In the genomic region with DNA sequence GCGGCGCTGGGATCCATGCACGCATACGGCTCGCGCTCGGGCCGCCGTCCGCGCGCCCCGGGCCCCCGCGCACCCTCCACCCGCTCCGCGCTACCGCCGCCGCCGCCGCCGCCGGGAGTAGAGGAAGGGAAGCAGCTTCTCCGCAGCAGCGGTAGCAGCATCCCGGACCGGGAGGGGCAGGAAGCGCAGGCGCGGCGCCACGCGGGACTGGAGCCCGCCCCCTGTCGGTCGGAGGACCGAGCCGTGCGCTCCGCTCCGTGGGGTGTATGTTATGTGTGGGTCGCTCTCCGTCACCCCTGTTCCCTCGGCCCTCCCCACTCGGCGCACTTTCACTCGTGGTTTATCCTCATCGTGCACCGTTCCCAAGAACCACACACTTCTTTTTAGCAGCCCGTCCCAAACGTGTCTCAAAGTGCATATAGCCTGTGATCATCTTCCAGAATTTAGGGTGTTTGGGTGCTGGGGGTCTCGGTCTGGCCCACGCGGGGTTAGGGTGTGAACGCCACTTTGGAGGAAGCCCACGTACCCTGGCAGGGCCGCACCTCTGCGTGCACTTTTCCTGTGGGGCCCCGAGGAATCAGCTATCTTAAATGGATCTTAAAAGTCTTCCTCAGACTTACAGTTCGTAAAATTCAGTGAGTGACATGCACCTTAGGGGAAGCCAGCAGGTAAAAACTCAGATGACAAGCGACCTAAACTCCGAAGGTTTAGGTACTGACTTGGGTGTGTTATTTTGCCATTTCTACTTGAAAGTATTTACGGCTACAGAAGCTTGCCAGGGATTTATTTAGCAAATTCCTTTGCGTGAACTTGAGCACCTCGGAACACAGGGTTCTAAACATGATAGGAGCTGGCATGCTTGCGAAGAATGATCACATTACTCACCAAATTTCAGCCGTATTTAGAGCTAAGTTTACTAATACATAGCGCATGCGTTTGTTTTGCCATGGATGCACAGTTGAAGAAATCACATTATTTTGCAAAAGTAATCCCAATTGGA, we compare ENCODE assay signal across 1 mouse cellular context.
A peak's percentile ranks its signal among the peaks of the same experiment; 100 is the strongest.
TF ChIP-seq lines count a peak whose summit lies in the region.

TSS of gene Rab12 (minus strand) at position 176 of the 1,000 bp plus-strand sequence.

TF ChIP-seq in CH12.LX, 34 proteins besides CTCF, POLR2A, EP300 and RAD21 (continued from another document):
- TF ChIP-seq POLR2AphosphoS2 (IDR thresholded peaks at IDR 0.05; ENCODE audit: low read depth, low read length) (no peak), SIN3A (IDR thresholded peaks at IDR 0.05; ENCODE audit: low read length) (no peak; the same call in 1 of the 2 replicates), TBP (conservative IDR thresholded peaks at IDR 0.05; ENCODE audit: low read depth, low read length) (0 out of 2 replicates have a peak, but pooled peaks have one; percentile 52), E2F4 (IDR thresholded peaks at IDR 0.05; ENCODE audit: insufficient replicate concordance, low read depth, low read length) (no peak), PAX5 (IDR thresholded peaks at IDR 0.05; ENCODE audit: low read length) (no peak), RCOR1 (conservative IDR thresholded peaks at IDR 0.05; ENCODE audit: low read depth, low read length) (no peak), JUN (IDR thresholded peaks at IDR 0.05; ENCODE audit: insufficient read depth, low read depth, low read length) (no peak), ZMIZ1 (IDR thresholded peaks at IDR 0.05; ENCODE audit: low read depth, low read length) (0 out of 2 replicates have a peak, but pooled peaks have one; percentile 35), UBTF (IDR thresholded peaks at IDR 0.05; ENCODE audit: low read depth, low read length) (peak; percentile 53; the same call in 1 of the 2 replicates), USF2 (conservative IDR thresholded peaks at IDR 0.05; ENCODE audit: low read depth, low read length) (no peak), NELFE (IDR thresholded peaks at IDR 0.05; ENCODE audit: low read depth, low read length) (peak; percentile 59; the same call in 1 of the 2 replicates), KAT2A (IDR thresholded peaks at IDR 0.05; ENCODE audit: insufficient replicate concordance, low read length) (0 out of 2 replicates have a peak, but pooled peaks have one; percentile 54), ZKSCAN1 (IDR thresholded peaks at IDR 0.05; ENCODE audit: borderline replicate concordance, low read depth, low read length) (no peak), MAFK (IDR thresholded peaks at IDR 0.05; ENCODE audit: insufficient replicate concordance, low read length) (no peak), MYC (IDR thresholded peaks at IDR 0.05; ENCODE audit: low read depth, low read length) (0 out of 2 replicates have a peak, but pooled peaks have one; percentile 33), HCFC1 (IDR thresholded peaks at IDR 0.05; ENCODE audit: low read depth, low read length) (peak; percentile 81), USF1 (IDR thresholded peaks at IDR 0.05; ENCODE audit: low read depth, low read length) (no peak), MAX (IDR thresholded peaks at IDR 0.05; ENCODE audit: low read length) (0 out of 2 replicates have a peak, but pooled peaks have one; percentile 54)
